In genomic region chr16:44528955-44529354, GRCm38 (mm10) we compare ENCODE assay signal across 20 mouse cellular contexts. TPM values are rescaled to one million over a fixed set of nuclear protein-coding genes. Genes with fewer than 3 reads are reported as not detected.
A peak's percentile ranks its signal among the peaks of the same experiment; 100 is the strongest.
DNase-seq lines count a peak whose midpoint lies in the region; ATAC-seq lines count a peak whose summit lies in the region.
"Had no signal": no experiment of that assay in that cellular context is flagged by ENCODE, and none has a peak within 500 bp of the region (broad histone marks: within the 10 kb centered on the region; RNA-seq: fewer than 3 reads in every experiment).

No protein-coding gene starts in this region.

- H3K4me3 ChIP-seq in forebrain, embryonic 11.5 days (ENCODE audit: low read depth, low read length) = no peak overlapping the region
- H3K4me3 ChIP-seq in hindbrain, embryonic 11.5 days (ENCODE audit: low read depth, low read length) = no peak overlapping the region
- no peak overlapping the region for H3K4me3 ChIP-seq in midbrain, embryonic 12.5 days
- H3K4me3 ChIP-seq: heart, embryonic 10.5 days; limb, embryonic 13.5 days; stomach, embryonic 15.5 days had no signal

- H3K9ac ChIP-seq in forebrain, embryonic 11.5 days (ENCODE audit: low read length) = no peak overlapping the region
- no peak overlapping the region for H3K9ac ChIP-seq in hindbrain, embryonic 11.5 days (ENCODE audit: low read depth, low read length)
- H3K9ac ChIP-seq in midbrain, embryonic 12.5 days (replicated peaks) = no peak overlapping the region; the same call in 1 of the 2 replicates
- H3K9ac ChIP-seq: limb, embryonic 13.5 days; liver, embryonic 14.5 days; stomach, embryonic 15.5 days had no signal

- peak overlapping the region; percentile 96; the same call in 1 of the 2 replicates for H3K27ac ChIP-seq in forebrain, embryonic 11.5 days (ENCODE audit: low read depth, low read length)
- H3K27ac ChIP-seq in hindbrain, embryonic 11.5 days (ENCODE audit: low read depth, low read length) = peak overlapping the region; percentile 88; the same call in 1 of the 2 replicates
- H3K27ac ChIP-seq in midbrain, embryonic 12.5 days (replicated peaks) = peak overlapping the region; percentile 96
- H3K27ac ChIP-seq: heart, embryonic 10.5 days; kidney, postnatal 0 days; limb, embryonic 13.5 days; liver, embryonic 14.5 days; stomach, embryonic 15.5 days had no signal

- peaks cover 39% of the 10 kb centered on the region for H3K4me1 ChIP-seq in forebrain, embryonic 11.5 days (replicated peaks; ENCODE audit: control insufficient read depth, insufficient read depth, low read length)
- peaks cover 10% of the 10 kb centered on the region for H3K4me1 ChIP-seq in hindbrain, embryonic 11.5 days (replicated peaks; ENCODE audit: control insufficient read depth, insufficient read depth, low read length)
- H3K4me1 ChIP-seq in midbrain, embryonic 12.5 days = peaks cover 72% of the 10 kb centered on the region

- no peak overlapping the region for H3K4me2 ChIP-seq in forebrain, embryonic 11.5 days (ENCODE audit: low read depth, low read length, severe bottlenecking)
- H3K4me2 ChIP-seq in hindbrain, embryonic 11.5 days (replicated peaks; ENCODE audit: low read depth, low read length) = no peak overlapping the region
- H3K4me2 ChIP-seq in midbrain, embryonic 12.5 days (replicated peaks) = peak overlapping the region; percentile 52
- H3K4me2 ChIP-seq: limb, embryonic 13.5 days; stomach, embryonic 15.5 days had no signal

- 89% methylated on average over 7 of the region's 7 CpGs for WGBS in forebrain, embryonic 11.5 days
- WGBS in hindbrain, embryonic 11.5 days = 89% methylated on average over 7 of the region's 7 CpGs
- 84% methylated on average over 7 of the region's 7 CpGs for WGBS in midbrain, embryonic 12.5 days

- H3K27me3 ChIP-seq in forebrain, embryonic 11.5 days (ENCODE audit: control insufficient read depth, insufficient read depth, low read length) = no peaks in the 10 kb centered on the region
- no peaks in the 10 kb centered on the region for H3K27me3 ChIP-seq in hindbrain, embryonic 11.5 days (ENCODE audit: control insufficient read depth, insufficient read depth, low read length)
- no peaks in the 10 kb centered on the region for H3K27me3 ChIP-seq in midbrain, embryonic 12.5 days
- H3K27me3 ChIP-seq: limb, embryonic 13.5 days; stomach, embryonic 15.5 days had no signal

- peaks cover 5% of the 10 kb centered on the region; the same call in 1 of the 2 replicates for H3K9me3 ChIP-seq in forebrain, embryonic 11.5 days (ENCODE audit: control insufficient read depth, low read length)
- no peaks in the 10 kb centered on the region for H3K9me3 ChIP-seq in hindbrain, embryonic 11.5 days (ENCODE audit: control insufficient read depth, low read length)
- no peaks in the 10 kb centered on the region for H3K9me3 ChIP-seq in midbrain, embryonic 12.5 days
- H3K9me3 ChIP-seq: G1E; heart, embryonic 10.5 days; stomach, embryonic 15.5 days had no signal

- peak; percentile 23 for DNase-seq in ZHBTc4 (ENCODE audit: low read depth, low spot score)
- no peak for DNase-seq in forebrain, embryonic 11.5 days (ENCODE audit: low spot score)
- DNase-seq in hindbrain, embryonic 11.5 days (ENCODE audit: low spot score) = no peak
- DNase-seq in kidney, postnatal 25 days = no peak
- DNase-seq in urinary bladder, postnatal 14 days (ENCODE audit: low spot score) = no peak
- DNase-seq in thymus, adult 18-20 months = no peak
- DNase-seq: cerebellum, adult 11 months; cerebellum, postnatal 36 days; gastrocnemius, postnatal 36 days; layer of hippocampus, adult 9-11 months; thymus, postnatal 36 days had no signal

- ATAC-seq in forebrain, embryonic 11.5 days (replicated peaks; ENCODE audit: low FRiP score) = no peak
- ATAC-seq in hindbrain, embryonic 11.5 days (ENCODE audit: low FRiP score) = no peak
- no peak for ATAC-seq in midbrain, embryonic 12.5 days (ENCODE audit: low FRiP score, low read depth)
- ATAC-seq: intestine, embryonic 16.5 days; lung, postnatal 0 days had no signal

- H3K36me3 ChIP-seq in forebrain, embryonic 11.5 days (ENCODE audit: control insufficient read depth, insufficient read depth, low read length) = peaks cover 4% of the 10 kb centered on the region; the same call in 1 of the 2 replicates
- H3K36me3 ChIP-seq in hindbrain, embryonic 11.5 days (ENCODE audit: control insufficient read depth, insufficient read depth, low read length) = peaks cover 3% of the 10 kb centered on the region; the same call in 1 of the 2 replicates
- peaks cover 13% of the 10 kb centered on the region for H3K36me3 ChIP-seq in midbrain, embryonic 12.5 days
- H3K36me3 ChIP-seq: G1E; heart, embryonic 10.5 days; stomach, embryonic 15.5 days had no signal

RNA-seq across cellular contexts. Expression of gene Boc, which starts 29.7 kb away (rescaled TPM):
- 35.6 and 35.9 TPM in 2 replicates for polyA plus RNA-seq in forebrain, embryonic 11.5 days (2014; fragmentation: Nextera tagmentation; extraction: Ambion mirVana)
- polyA plus RNA-seq in hindbrain, embryonic 11.5 days (2014; fragmentation: Nextera tagmentation; extraction: Ambion mirVana) = 34.3 and 41.7 TPM in 2 replicates
- polyA plus RNA-seq in midbrain, embryonic 12.5 days (2016; fragmentation: Nextera tagmentation; extraction: Ambion mirVana) = 52.4 and 67.7 TPM in 2 replicates
- polyA plus RNA-seq: G1E had no signal
